11 mouse cellular contexts compared by ENCODE assay signal in genomic region chr5:139544271-139545135, GRCm38 (mm10). TPM values are rescaled to one million over a fixed set of nuclear protein-coding genes. Genes with fewer than 3 reads are reported as not detected.
DNase-seq lines count a peak whose midpoint lies in the region; ATAC-seq and TF ChIP-seq lines count a peak whose summit lies in the region.
"Had no signal": no experiment of that assay in that cellular context is flagged by ENCODE, and none has a peak within 500 bp of the region (broad histone marks: within the 10 kb centered on the region; RNA-seq: fewer than 3 reads in every experiment).

No protein-coding gene starts in this region.

- no peaks in the 10 kb centered on the region for H3K9me3 ChIP-seq in ES-Bruce4 (replicated peaks; ENCODE audit: control insufficient read depth, insufficient read depth, low read length, poor library complexity, severe bottlenecking)
- no peaks in the 10 kb centered on the region for H3K9me3 ChIP-seq in forebrain, embryonic 10.5 days
- no peaks in the 10 kb centered on the region for H3K9me3 ChIP-seq in limb, embryonic 14.5 days (ENCODE audit: control insufficient read depth, low read length)

- no peak overlapping the region; the same call in 1 of the 2 replicates for H3K9ac ChIP-seq in ES-Bruce4 (ENCODE audit: low read depth, poor library complexity, severe bottlenecking)
- H3K9ac ChIP-seq in limb, embryonic 14.5 days (ENCODE audit: low read depth, low read length, severe bottlenecking): no peak overlapping the region

- TF ChIP-seq POLR2A in ES-Bruce4 (IDR thresholded peaks at IDR 0.05; ENCODE audit: insufficient read depth, low read length): no peak
- TF ChIP-seq POLR2A in limb, embryonic 14.5 days (IDR thresholded peaks at IDR 0.05; ENCODE audit: borderline replicate concordance, extremely low read depth, insufficient read depth, insufficient read length): no peak

- peaks cover under 1% of the 10 kb centered on the region for H3K4me1 ChIP-seq in ES-Bruce4 (ENCODE audit: control insufficient read depth, insufficient read depth, low read length)
- H3K4me1 ChIP-seq in forebrain, embryonic 10.5 days: peaks cover 86% of the 10 kb centered on the region
- H3K4me1 ChIP-seq in limb, embryonic 14.5 days (ENCODE audit: control insufficient read depth, insufficient read depth, low read length): no peaks in the 10 kb centered on the region

- ATAC-seq in limb, embryonic 14.5 days (ENCODE audit: low FRiP score, low read depth): no peak

- no peak overlapping the region for H3K4me2 ChIP-seq in limb, embryonic 14.5 days (replicated peaks; ENCODE audit: low read depth, low read length, severe bottlenecking)

- DNase-seq in cerebellum, adult 18-20 months: peak; percentile 58 to 77
- peak; percentile 51 for DNase-seq in forebrain, embryonic 10.5 days (ENCODE audit: extremely low spot score, low spot score)
- no peak for DNase-seq in limb, embryonic 14.5 days (ENCODE audit: low spot score)
- DNase-seq in right cerebral cortex, postnatal 10 days (ENCODE audit: low spot score in 2 of 2): no peak
- no peak for DNase-seq in gastrocnemius, adult 18-20 months (ENCODE audit: low spot score)
- no peak for DNase-seq in urinary bladder, postnatal 36 days (ENCODE audit: low spot score in 2 of 2)
- no peak for DNase-seq in right cerebral cortex, postnatal 36 days (ENCODE audit: low spot score in 2 of 2)

- peaks cover 68% of the 10 kb centered on the region for H3K27me3 ChIP-seq in ES-Bruce4 (ENCODE audit: control insufficient read depth, insufficient read depth, low read length, poor library complexity, severe bottlenecking)
- H3K27me3 ChIP-seq in forebrain, embryonic 10.5 days (ENCODE audit: poor library complexity, severe bottlenecking): peaks cover 100% of the 10 kb centered on the region
- H3K27me3 ChIP-seq in limb, embryonic 14.5 days (ENCODE audit: control insufficient read depth, insufficient read depth, low read length): peaks cover 97% of the 10 kb centered on the region

- under 1% methylated on average over 54 of the region's 54 CpGs for WGBS in forebrain, embryonic 10.5 days
- WGBS in limb, embryonic 14.5 days: under 1% methylated on average over 51 of the region's 54 CpGs

- H3K4me3 ChIP-seq in ES-Bruce4 (ENCODE audit: low read depth, low read length): peak overlapping the region; percentile 9
- peak overlapping the region; percentile 42 for H3K4me3 ChIP-seq in forebrain, embryonic 10.5 days
- peak overlapping the region; percentile 8 for H3K4me3 ChIP-seq in limb, embryonic 14.5 days (replicated peaks; ENCODE audit: low read length)

- no peak overlapping the region for H3K27ac ChIP-seq in ES-Bruce4 (ENCODE audit: insufficient read depth, low read length)
- H3K27ac ChIP-seq in forebrain, embryonic 10.5 days: peak overlapping the region; percentile 67
- no peak overlapping the region for H3K27ac ChIP-seq in limb, embryonic 14.5 days (replicated peaks; ENCODE audit: low read depth, low read length)

- TF ChIP-seq CTCF in ES-Bruce4 (IDR thresholded peaks at IDR 0.05; ENCODE audit: low read depth, low read length): no peak

- H3K36me3 ChIP-seq in ES-Bruce4 (ENCODE audit: control insufficient read depth, insufficient read depth, low read length, poor library complexity, severe bottlenecking): no peaks in the 10 kb centered on the region
- no peaks in the 10 kb centered on the region for H3K36me3 ChIP-seq in forebrain, embryonic 10.5 days (replicated peaks)
- H3K36me3 ChIP-seq in limb, embryonic 14.5 days (ENCODE audit: control insufficient read depth, insufficient read depth, low read length): no peaks in the 10 kb centered on the region

- no peak for TF ChIP-seq EP300 in ES-Bruce4 (IDR thresholded peaks at IDR 0.05; ENCODE audit: insufficient read depth, low read depth, low read length)

RNA-seq across cellular contexts. Expression of gene Uncx, which starts 1.2 kb away (rescaled TPM):
- not detected in 2 replicates for polyA plus RNA-seq in ES-Bruce4 (2011; ENCODE audit: insufficient read depth, insufficient read length, low read depth, missing spikeins)
- polyA plus RNA-seq in forebrain, embryonic 10.5 days (2016; fragmentation: Nextera tagmentation; extraction: Ambion mirVana): 7.7 and 9.4 TPM in 2 replicates
- 0.20 TPM in 2 replicates for polyA plus RNA-seq in limb, embryonic 14.5 days (2012; rRNA removed)
- polyA plus RNA-seq in limb, embryonic 14.5 days (2014; fragmentation: Nextera tagmentation; extraction: Ambion mirVana): 0.07 and 0.12 TPM in 2 replicates
- not detected for total RNA-seq in gastrocnemius, adult 18-20 months (2021)
- total RNA-seq: heart, adult 8-10 months; monocyte, adult 5-6 weeks had no signal
- polyA plus RNA-seq: stomach, embryonic 14.5 days had no signal

Comparison
In these comparisons a context has a peak if more than half of its experiments do, and no peak if none do; other contexts are left out.
1. DNase-seq: peak in cerebellum, adult 18-20 months (2 of 2) and forebrain, embryonic 10.5 days (single experiment); none in limb, embryonic 14.5 days (single experiment), right cerebral cortex, postnatal 10 days (0 of 2), gastrocnemius, adult 18-20 months (single experiment), urinary bladder, postnatal 36 days (0 of 2) and right cerebral cortex, postnatal 36 days (0 of 2).
2. Peak in every context shown above with its lines, with median percentiles within 50 percentile points of each other: H3K4me3 ChIP-seq.